Mouse (Mus musculus) gastrocnemius, adult 2 months (tissue): ENCODE results near the gene Foxc2. TPM values are rescaled to one million over a fixed set of nuclear protein-coding genes. Genes with fewer than 3 reads are reported as not detected.

Experiments used
- DNase-seq: peaks from one replicate; pipeline ENCODE4 v3.0.0; 2022
- H3K27ac ChIP-seq: fragments of 200-600 bp; 2 replicates; pipeline ENCODE4 v1.8.1; 2022; ENCODE audit warnings: mild to moderate bottlenecking
- H3K4me3 ChIP-seq: fragments of 200-600 bp; 2 replicates; pipeline ENCODE4 v1.8.1; 2022; ENCODE audit warnings: mild to moderate bottlenecking, moderate library complexity
- CTCF ChIP-seq: fragments of 200-600 bp; IDR thresholded peaks from 2 replicates; pipeline ENCODE4 v1.8.1; 2022; ENCODE audit warnings: antibody characterized with exemption, mild to moderate bottlenecking, moderate library complexity
- intact Hi-C: fragments of 180-260 bp; cut with DNase I; formaldehyde crosslinking; loops from one replicate; pipeline ENCODE4 v1.15.1; 2025
- total RNA-seq, 2 experiments: library from RNA; stranded (reverse); gene quantifications; 2 replicates each; pipeline ENCODE4 v1.2.3; 2021

The Foxc2 gene
- total RNA-seq, 2 experiments from 2014 or later = 0.20 TPM

DNA sequence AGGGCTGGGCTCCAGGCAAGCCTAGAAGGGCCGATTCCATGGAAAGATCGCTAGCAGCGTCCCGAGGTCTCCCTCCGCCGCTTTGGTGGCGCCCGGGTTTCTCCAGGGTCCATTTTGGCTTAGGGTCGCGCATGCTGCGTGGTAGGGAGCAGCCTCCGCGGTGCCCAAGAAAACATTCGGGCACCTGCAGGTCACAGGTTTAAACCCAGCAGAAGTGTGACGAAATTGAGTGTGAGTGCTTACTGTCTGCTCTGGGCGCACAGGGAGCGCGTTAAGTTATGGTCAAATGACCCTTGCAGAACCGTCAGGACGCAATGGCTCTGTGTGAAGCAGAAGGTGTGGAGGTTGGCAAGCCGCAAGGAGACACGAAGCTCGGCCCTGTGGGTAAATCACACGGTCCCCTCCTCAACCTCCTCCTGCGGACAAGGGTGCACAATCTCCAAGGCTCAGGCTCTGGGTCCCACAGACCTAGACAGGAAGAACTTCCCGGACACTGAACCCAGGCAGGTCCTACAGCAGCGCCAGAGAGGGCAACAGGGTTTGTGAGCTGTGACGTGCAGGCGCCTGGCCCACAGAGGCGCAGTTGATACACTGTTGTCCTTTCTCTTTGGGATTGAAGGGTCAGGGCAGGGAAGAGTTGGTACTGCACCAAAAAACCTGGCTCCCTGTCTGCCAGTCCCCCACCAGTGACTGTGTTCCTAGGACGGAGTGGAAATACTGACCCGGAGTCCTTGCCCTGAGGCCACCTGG is 26.2 kb upstream of the Foxc2 start:
- intact Hi-C loops = no loop called here
- TF ChIP-seq CTCF = no peak

DNA sequence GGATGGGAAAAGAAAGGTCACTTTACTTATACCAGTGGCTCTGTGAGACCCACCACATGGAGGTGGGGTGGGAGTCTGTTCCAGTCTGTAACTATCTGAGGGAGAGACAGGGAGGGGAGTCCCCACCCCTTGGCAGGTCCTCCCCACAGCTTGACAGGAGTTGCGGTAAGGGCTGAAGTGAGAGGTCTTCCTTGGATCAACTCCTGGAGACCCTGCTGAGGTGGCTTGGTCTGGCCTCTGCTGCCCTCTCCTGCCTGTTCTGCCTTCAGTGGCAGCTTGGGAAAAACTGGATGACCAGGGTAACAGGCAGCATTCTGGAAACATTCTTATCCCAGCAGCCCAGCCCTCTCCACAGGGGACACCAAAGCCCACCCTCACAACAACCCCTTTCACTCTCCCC is 25.3 kb upstream of the Foxc2 start:
- TF ChIP-seq CTCF = peak; percentile 22; the same call in 1 of the 2 replicates
- H3K27ac ChIP-seq = no peak overlapping the region
- no peak for DNase-seq
- intact Hi-C loops = no loop called here
- no peak overlapping the region for H3K4me3 ChIP-seq

More for the DNA sequence above, 26.2 kb upstream of the Foxc2 start:
- Histone ChIP-seq H3K4me3 (no peak overlapping the region), H3K27ac (no peak overlapping the region)
- DNase-seq = no peak

DNA sequence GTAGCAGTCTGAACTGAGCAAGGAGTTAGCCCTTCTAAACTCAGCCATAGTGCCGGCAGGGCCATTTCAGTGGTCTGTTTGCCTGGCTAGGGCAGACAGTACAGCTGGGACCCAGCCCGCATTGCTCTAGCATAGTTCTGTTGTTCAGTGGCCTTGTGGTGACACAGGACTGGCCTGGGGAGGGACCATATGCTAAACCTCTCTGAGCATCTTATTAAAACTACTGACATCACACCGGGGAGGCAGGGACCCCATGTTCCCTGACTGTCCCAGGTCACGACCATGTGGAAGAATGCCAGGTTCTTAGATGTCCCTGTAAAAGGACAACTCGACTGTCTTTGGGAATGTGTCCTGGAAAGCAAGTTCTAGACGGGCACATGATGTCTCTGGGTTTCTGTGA is 23.8 kb upstream of the Foxc2 start:
- no peak for DNase-seq
- H3K4me3 ChIP-seq = no peak overlapping the region; the same call in 1 of the 2 replicates
- no peak for TF ChIP-seq CTCF

DNA sequence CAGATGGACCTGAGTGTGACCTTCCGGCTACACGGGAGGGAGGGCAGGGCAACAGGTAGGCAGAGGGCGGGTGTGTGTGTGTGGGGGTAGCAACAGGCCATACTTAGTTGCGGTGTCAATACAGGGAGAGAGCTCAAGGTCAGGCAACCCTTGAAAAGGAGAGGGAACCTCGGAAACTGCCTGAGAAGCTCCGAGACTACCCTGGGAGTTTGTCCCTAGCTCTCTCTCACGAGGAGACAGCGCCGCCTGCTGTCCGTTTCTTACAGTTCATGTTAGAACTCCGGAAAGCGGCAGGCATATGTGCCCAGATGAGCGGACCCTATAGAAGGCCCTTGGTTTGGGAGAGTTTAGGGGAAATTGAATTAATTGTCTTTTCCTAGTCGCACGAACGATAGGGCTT is 23.3 kb upstream of the Foxc2 start:
- peak overlapping the region; percentile 24; the same call in 1 of the 2 replicates for H3K4me3 ChIP-seq
- TF ChIP-seq CTCF = peak; percentile 91
- no peak overlapping the region for H3K27ac ChIP-seq
- intact Hi-C loops = loop anchor here (1.0 kb wide), 3 partner anchors 122 to 271 kb away; no protein-coding TSS in a partner anchor
- DNase-seq = peak; percentile 86

More for the DNA sequence above, 23.8 kb upstream of the Foxc2 start:
- intact Hi-C loops = loop anchor here (1.0 kb wide), 3 partner anchors 122 to 271 kb away; no protein-coding TSS in a partner anchor
- H3K27ac ChIP-seq = no peak overlapping the region

DNA sequence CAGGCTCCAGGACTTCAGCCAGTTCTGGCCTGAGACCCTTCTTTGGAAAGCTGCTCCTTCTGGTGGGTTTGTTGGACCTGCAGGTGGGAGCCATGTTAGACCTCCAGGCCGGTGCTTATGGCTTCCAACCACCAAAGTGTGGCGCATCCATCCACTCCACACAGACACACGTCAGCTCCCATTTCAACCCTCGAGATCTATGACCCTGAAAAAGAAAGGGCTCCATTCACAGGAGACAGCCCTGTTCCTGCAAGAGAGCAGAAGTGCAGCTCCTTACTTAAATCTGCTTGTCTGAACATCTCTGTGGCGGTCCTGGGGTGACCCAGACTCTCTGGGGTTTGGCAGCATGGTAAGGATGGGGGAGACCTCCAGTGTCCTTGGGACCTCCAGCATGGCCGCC is 22.5 kb upstream of the Foxc2 start:
- no peak for DNase-seq
- no peak for TF ChIP-seq CTCF
- H3K4me3 ChIP-seq = no peak overlapping the region
- intact Hi-C loops = no loop called here
- no peak overlapping the region for H3K27ac ChIP-seq

DNA sequence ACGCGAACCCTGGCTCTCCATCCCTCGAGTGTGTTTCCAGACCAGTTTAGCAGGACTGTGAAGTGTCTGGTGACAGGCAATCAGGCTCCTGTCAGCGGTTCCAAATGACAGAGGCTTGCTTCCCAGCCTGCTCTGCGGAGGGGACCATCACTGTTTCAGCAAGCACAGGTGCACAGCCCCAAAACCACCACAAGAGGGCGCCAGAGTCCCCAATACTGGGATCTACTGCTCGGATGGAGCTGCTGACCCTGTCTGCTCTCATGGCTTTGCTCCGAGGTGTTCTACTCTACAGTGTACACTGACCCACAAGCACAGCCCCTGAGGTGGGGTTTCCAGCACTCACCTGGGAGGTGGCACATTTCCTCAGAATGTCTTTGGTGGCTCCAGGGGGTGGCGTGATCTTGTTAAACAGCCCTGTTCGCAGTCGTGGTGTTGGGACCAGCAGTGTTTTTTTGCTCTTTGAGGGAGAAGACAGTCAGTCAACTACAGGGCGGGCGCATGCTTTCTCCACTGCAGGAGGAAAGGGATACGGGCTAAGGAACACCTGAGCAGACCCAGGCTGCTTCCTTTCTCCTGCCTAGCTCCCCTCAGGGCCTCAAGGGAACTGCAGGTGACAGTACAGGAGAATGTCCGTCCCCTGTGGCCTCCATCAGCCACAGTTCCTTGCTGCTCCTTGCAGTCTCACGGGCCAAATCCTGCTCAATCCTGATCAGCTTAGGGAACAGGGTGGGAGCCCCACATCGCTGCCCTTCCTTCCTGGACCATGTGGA is 11.7 kb upstream of the Foxc2 start:
- H3K27ac ChIP-seq = no peak overlapping the region
- DNase-seq = peak; percentile 75
- TF ChIP-seq CTCF = peak; percentile 100
- intact Hi-C loops = loop anchor here (10.0 kb wide), 1 partner anchor 429 kb away; no protein-coding TSS in a partner anchor
- no peak overlapping the region for H3K4me3 ChIP-seq

DNA sequence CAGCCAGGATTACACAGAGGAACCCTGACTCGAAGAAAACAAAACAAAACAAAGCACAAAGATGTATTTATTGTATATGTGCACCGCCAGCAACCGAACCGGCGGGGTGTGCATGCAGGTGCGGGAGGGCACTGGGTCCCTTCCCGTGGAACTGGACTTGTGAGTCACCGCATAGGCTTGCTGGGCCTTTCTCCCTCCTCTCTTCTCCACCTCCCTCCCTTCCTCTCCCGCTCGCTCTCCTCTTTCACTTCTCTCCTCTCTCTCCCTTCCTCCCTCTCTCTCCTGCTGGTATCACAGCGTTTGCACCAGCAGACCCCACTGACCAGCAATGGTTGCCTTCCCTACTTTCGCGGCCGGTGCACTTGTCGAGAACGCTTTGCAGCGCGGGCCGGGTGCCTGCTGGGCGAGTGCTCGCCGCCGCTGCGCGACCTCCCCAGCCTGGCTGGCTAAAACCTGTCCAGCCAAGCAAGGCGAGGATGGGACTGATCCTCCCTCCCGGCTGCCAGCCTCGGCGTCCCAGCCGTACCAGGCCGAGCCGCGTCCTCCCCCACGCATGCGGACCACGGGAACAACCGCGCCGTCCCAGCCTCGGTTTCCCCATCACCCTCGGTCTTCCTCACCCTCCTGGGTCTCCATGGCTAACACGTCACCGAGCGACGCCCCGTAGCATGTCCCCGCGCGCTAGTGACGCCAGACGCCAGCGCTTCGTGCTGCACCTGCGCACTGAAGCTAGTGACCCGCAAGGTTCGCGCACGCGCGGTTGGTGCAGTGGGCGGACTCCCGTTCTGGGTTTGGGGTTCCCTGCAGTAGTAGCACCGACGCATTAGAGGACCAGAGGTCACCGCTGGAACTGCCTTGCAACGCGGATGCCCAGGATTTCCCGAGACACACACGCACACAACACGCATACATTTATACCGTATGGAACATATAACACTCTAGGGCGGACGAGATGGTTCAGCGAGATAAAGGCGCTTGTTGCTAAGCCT is 8.0 kb upstream of the Foxc2 start, which contains the start of gene Mthfsd:
Gene Mthfsd (minus strand): TSS at position 725 of the 989 bp plus-strand sequence.
- H3K27ac ChIP-seq = peak within 1 kb of the TSS; percentile 94
- 0 out of 2 replicates have a peak, but pooled peaks have one; percentile 3 for TF ChIP-seq CTCF
- intact Hi-C loops = loop anchor here (10.0 kb wide), 1 partner anchor 433 kb away; no protein-coding TSS in a partner anchor
- H3K4me3 ChIP-seq = peak within 1 kb of the TSS; percentile 96
- DNase-seq = peak; percentile 99

DNA sequence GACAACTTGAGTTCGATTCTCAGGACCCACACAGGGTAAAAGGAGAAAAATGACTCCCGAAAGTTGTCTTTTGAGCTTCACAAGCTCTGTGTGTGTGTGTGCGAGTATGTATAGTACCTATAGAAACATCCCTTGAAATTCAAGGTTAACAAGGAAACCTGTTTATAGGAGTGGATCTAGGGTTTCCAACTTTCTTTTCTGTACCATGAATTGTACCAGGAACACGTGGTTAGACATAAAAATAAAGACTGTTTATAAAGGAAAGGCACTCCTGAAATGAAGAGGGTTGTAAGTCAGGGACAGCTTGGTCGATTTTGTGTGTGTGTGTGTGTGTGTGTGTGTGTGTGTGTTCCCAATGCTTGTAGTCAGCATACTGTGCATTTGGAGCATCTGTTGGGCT is 7.3 kb upstream of the Foxc2 start:
- peak overlapping the region; percentile 94 for H3K27ac ChIP-seq
- intact Hi-C loops = loop anchor here (10.0 kb wide), 1 partner anchor 434 kb away; no protein-coding TSS in a partner anchor
- H3K4me3 ChIP-seq = peak overlapping the region; percentile 96
- DNase-seq = no peak
- TF ChIP-seq CTCF = no peak

DNA sequence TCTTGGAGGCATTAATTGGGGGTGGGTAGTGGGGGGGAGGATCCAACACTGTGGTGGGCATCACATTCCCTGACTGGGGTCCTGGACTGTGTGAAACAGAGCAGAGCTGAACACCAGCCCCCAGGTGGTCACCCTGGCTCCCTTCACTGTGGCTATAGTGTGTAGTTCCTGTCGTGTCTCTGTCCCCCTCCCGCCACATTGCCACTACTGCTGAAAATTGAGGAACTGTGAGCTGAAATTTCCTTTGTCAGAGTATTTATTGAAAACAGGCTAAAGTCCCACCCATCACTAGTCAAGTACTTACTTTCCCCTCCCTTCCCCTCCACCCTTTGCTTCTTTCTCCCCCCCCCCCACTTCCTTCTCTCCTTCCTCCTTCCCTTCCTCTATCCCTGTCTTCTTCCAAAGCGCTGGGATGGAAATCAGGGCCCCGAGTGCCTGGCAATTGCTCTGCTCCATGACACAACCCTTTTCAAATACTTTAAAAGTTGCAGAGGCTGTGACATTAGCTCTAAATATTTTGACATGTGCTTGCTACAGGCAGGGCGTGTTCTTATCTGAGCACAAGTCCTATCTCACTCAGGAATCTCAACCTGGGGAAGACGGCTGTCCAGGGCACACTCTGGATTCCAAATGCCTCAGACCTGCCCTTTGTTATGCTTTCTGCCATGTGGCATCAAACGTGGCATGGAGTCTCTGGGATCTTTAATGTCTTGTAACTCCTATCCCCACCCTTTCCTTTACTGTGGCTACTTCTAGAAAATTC is 4.6 kb upstream of the Foxc2 start:
- no peak overlapping the region for H3K4me3 ChIP-seq
- no peak for TF ChIP-seq CTCF
- intact Hi-C loops = no loop called here
- H3K27ac ChIP-seq = no peak overlapping the region
- DNase-seq = no peak

DNA sequence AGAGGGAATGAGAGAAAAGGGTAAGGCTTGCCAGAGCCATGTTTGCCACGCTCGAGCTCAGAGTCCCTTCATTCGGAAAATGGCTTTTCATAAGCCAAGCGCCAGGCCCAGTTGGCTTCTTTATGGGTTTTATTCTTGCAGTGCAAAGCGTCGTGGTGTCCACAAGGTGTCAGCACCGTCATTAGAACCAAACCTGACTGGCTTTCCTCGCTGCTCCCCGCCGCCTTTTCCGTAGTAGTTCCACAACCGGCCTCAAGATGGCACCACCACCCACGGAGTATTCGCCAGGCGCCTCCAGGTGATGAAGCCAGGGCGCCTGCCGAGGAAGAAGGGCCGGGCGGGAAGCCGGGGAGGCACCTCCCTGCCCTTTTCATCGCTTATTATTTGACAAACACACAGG is 2.7 kb upstream of the Foxc2 start:
- H3K27ac ChIP-seq = peak overlapping the region; percentile 51
- TF ChIP-seq CTCF = no peak; the same call in none of the 2 replicates
- DNase-seq = peak; percentile 94
- intact Hi-C loops = loop anchor here (1.0 to 2.0 kb wide), 2 partner anchors 280 to 400 kb away; no protein-coding TSS in a partner anchor
- no peak overlapping the region for H3K4me3 ChIP-seq

DNA sequence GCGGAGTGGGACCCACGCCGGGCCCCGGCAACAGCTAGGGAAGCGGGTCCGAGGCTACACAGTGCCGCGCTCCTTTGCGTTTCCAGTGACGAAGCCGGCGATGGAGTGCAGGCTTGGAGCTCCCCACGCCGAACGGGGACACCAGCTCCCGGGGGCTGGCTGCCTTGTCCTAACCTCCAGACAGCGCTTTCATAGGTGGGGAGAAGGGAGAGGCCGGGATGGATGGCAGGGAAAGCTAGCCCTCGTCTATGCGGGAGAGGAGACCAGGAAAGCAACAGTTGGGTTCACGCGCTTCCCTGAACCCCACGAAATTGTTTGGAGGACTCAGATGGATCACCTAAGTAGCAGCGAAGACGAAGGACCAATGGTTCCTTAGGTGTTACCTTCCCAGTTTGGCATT is 835 bp upstream of the Foxc2 start:
- intact Hi-C loops = loop anchor here (5.0 kb wide), 1 partner anchor 102 kb away; no protein-coding TSS in a partner anchor

More for the DNA sequence above, 835 bp upstream of the Foxc2 start:
- Histone ChIP-seq H3K27ac (no peak overlapping the region), H3K4me3 (no peak overlapping the region)
- TF ChIP-seq CTCF = no peak
- DNase-seq = no peak
